Mouse (Mus musculus) forebrain, embryonic 12.5 days (tissue): ENCODE measurements around the gene Me3. TPM values are rescaled to one million over a fixed set of nuclear protein-coding genes. Genes with fewer than 3 reads are reported as not detected.

Experiments
- ATAC-seq: fragments of 200-750 bp; cut with Nextera tagmentation; 2 replicates; pipeline ENCODE4 v1.8.0; 2017; ENCODE audit warnings: moderate TSS enrichment; ENCODE audit not compliant: low FRiP score
- H3K27ac ChIP-seq: fragments of 300-500 bp; sonication (generic); 2 replicates; pipeline ENCODE4 v1.5.1; 2016; ENCODE audit warnings: mild to moderate bottlenecking
- H3K27me3 ChIP-seq: fragments of 300-500 bp; sonication (generic); 2 replicates; pipeline ENCODE4 v1.6.1; 2016; ENCODE audit warnings: mild to moderate bottlenecking
- H3K36me3 ChIP-seq: fragments of 300-500 bp; sonication (generic); replicated peaks from 2 replicates; pipeline ENCODE4 v1.6.1; 2016; ENCODE audit warnings: mild to moderate bottlenecking
- H3K4me1 ChIP-seq: fragments of 300-500 bp; sonication (generic); 2 replicates; pipeline ENCODE4 v1.6.1; 2016
- H3K4me2 ChIP-seq: fragments of 300-500 bp; sonication (generic); 2 replicates; pipeline ENCODE4 v1.6.1; 2016; ENCODE audit warnings: mild to moderate bottlenecking, moderate library complexity
- H3K4me3 ChIP-seq: fragments of 300-500 bp; sonication (generic); replicated peaks from 2 replicates; pipeline ENCODE4 v1.5.1; 2016; ENCODE audit warnings: mild to moderate bottlenecking
- H3K9ac ChIP-seq: fragments of 300-500 bp; sonication (generic); 2 replicates; pipeline ENCODE4 v1.6.1; 2016; ENCODE audit warnings: mild to moderate bottlenecking
- H3K9me3 ChIP-seq: fragments of 300-500 bp; sonication (generic); 2 replicates; pipeline ENCODE4 v1.6.1; 2016
- WGBS: fragments of 180-500 bp; shearing (Covaris S2); methylation state at CpG from one replicate; pipeline ENCODE4 v1.1.7; 2016; 5-methylcytosine and 5-hydroxymethylcytosine counted together
- polyA plus RNA-seq: library from polyadenylated mRNA; unstranded; fragments of >200 nt; fragmentation: Nextera tagmentation; extraction: Ambion mirVana; gene quantifications from 2 replicates; pipeline ENCODE4 v1.2.1, GENCODE M21; 2016

The Me3 gene
- polyA plus RNA-seq, 1 experiment from 2014 or later = 0.97 TPM

GRCm38 (mm10) chr7:89843533-89843932, 211.3 kb downstream of the Me3 start:
- H3K4me3 ChIP-seq = no peak overlapping the region
- H3K9ac ChIP-seq = no peak overlapping the region
- no peak overlapping the region for H3K4me2 ChIP-seq
- H3K36me3 ChIP-seq = no peaks in the 10 kb centered on the region
- 30% methylated on average over 6 of the region's 6 CpGs for WGBS
- no peak overlapping the region for H3K27ac ChIP-seq
- H3K4me1 ChIP-seq = no peaks in the 10 kb centered on the region
- no peak for ATAC-seq
- H3K27me3 ChIP-seq = no peaks in the 10 kb centered on the region
- H3K9me3 ChIP-seq = no peaks in the 10 kb centered on the region

GRCm38 (mm10) chr7:89845669-89846068, 213.5 kb downstream of the Me3 start:
- ATAC-seq = no peak
- Histone ChIP-seq H3K9me3 (no peaks in the 10 kb centered on the region), H3K4me2 (no peak overlapping the region), H3K27ac (no peak overlapping the region), H3K4me1 (no peaks in the 10 kb centered on the region), H3K9ac (no peak overlapping the region), H3K4me3 (no peak overlapping the region), H3K36me3 (no peaks in the 10 kb centered on the region), H3K27me3 (no peaks in the 10 kb centered on the region)
- WGBS = 76% methylated on average over 4 of the region's 4 CpGs

GRCm38 (mm10) chr7:89850510-89850909, 218.3 kb downstream of the Me3 start:
- Histone ChIP-seq H3K9ac (no peak overlapping the region), H3K4me3 (no peak overlapping the region), H3K4me2 (no peak overlapping the region), H3K9me3 (no peaks in the 10 kb centered on the region), H3K27ac (no peak overlapping the region), H3K4me1 (no peaks in the 10 kb centered on the region), H3K36me3 (no peaks in the 10 kb centered on the region), H3K27me3 (no peaks in the 10 kb centered on the region)
- no peak for ATAC-seq
- 88% methylated on average over 3 of the region's 3 CpGs for WGBS

- no peak overlapping the region for H3K27ac ChIP-seq
Measured at GRCm38 (mm10) chr7:89852158-89853095, 220.2 kb downstream of the Me3 start.

GRCm38 (mm10) chr7:89853131-89853530, 220.9 kb downstream of the Me3 start:
- Histone ChIP-seq H3K27ac (no peak overlapping the region), H3K9me3 (no peaks in the 10 kb centered on the region), H3K9ac (no peak overlapping the region), H3K4me3 (no peak overlapping the region), H3K4me2 (no peak overlapping the region), H3K27me3 (no peaks in the 10 kb centered on the region), H3K36me3 (no peaks in the 10 kb centered on the region), H3K4me1 (peaks cover 11% of the 10 kb centered on the region)
- WGBS = 89% methylated on average over 5 of the region's 5 CpGs
- ATAC-seq = no peak

More at GRCm38 (mm10) chr7:89852158-89853095, 220.2 kb downstream of the Me3 start:
- Histone ChIP-seq H3K4me1 (peaks cover 11% of the 10 kb centered on the region), H3K4me3 (no peak overlapping the region), H3K9me3 (no peaks in the 10 kb centered on the region), H3K36me3 (no peaks in the 10 kb centered on the region), H3K27me3 (no peaks in the 10 kb centered on the region), H3K4me2 (no peak overlapping the region), H3K9ac (no peak overlapping the region)
- WGBS = 81% methylated on average over 10 of the region's 10 CpGs
- no peak for ATAC-seq

- Histone ChIP-seq H3K36me3 (no peaks in the 10 kb centered on the region), H3K4me1 (peaks cover 11% of the 10 kb centered on the region), H3K9me3 (no peaks in the 10 kb centered on the region), H3K4me2 (no peak overlapping the region), H3K27ac (no peak overlapping the region), H3K9ac (no peak overlapping the region), H3K4me3 (no peak overlapping the region), H3K27me3 (no peaks in the 10 kb centered on the region)
- ATAC-seq = no peak
- 86% methylated on average over 1 of the region's 1 CpGs for WGBS
Measured at GRCm38 (mm10) chr7:89855196-89855595, 223.0 kb downstream of the Me3 start.

- ATAC-seq = peak; percentile 77
- Histone ChIP-seq H3K4me1 (peaks cover 11% of the 10 kb centered on the region), H3K9me3 (no peaks in the 10 kb centered on the region), H3K9ac (peak overlapping the region; percentile 17; the same call in 1 of the 2 replicates), H3K4me2 (0 out of 2 replicates have a peak overlapping the region, but pooled peaks have one; percentile 10), H3K36me3 (no peaks in the 10 kb centered on the region), H3K4me3 (no peak overlapping the region), H3K27ac (no peak overlapping the region; the same call in 1 of the 2 replicates), H3K27me3 (no peaks in the 10 kb centered on the region)
- WGBS = 52% methylated on average over 17 of the region's 17 CpGs
Measured at GRCm38 (mm10) chr7:89856440-89857217, 224.4 kb downstream of the Me3 start.

GRCm38 (mm10) chr7:89864769-89865168, 232.6 kb downstream of the Me3 start:
- no peak for ATAC-seq
- WGBS = 100% methylated on average over 1 of the region's 1 CpGs
- no peaks in the 10 kb centered on the region for H3K4me1 ChIP-seq

GRCm38 (mm10) chr7:89867221-89867620, 235.0 kb downstream of the Me3 start:
- Histone ChIP-seq H3K27me3 (no peaks in the 10 kb centered on the region), H3K9ac (no peak overlapping the region), H3K4me1 (no peaks in the 10 kb centered on the region), H3K27ac (no peak overlapping the region), H3K4me3 (no peak overlapping the region), H3K9me3 (no peaks in the 10 kb centered on the region), H3K4me2 (no peak overlapping the region), H3K36me3 (no peaks in the 10 kb centered on the region)
- 81% methylated on average over 5 of the region's 5 CpGs for WGBS
- ATAC-seq = no peak

More at GRCm38 (mm10) chr7:89864769-89865168, 232.6 kb downstream of the Me3 start:
- Histone ChIP-seq H3K9ac (no peak overlapping the region), H3K4me2 (no peak overlapping the region), H3K9me3 (no peaks in the 10 kb centered on the region), H3K4me3 (no peak overlapping the region), H3K27me3 (no peaks in the 10 kb centered on the region), H3K36me3 (no peaks in the 10 kb centered on the region), H3K27ac (no peak overlapping the region)

- no peaks in the 10 kb centered on the region for H3K4me1 ChIP-seq
- H3K4me2 ChIP-seq = no peak overlapping the region
- no peaks in the 10 kb centered on the region for H3K27me3 ChIP-seq
- H3K36me3 ChIP-seq = no peaks in the 10 kb centered on the region
- H3K27ac ChIP-seq = no peak overlapping the region
- no peaks in the 10 kb centered on the region for H3K9me3 ChIP-seq
- 78% methylated on average over 1 of the region's 1 CpGs for WGBS
- H3K4me3 ChIP-seq = no peak overlapping the region
- H3K9ac ChIP-seq = no peak overlapping the region
- ATAC-seq = no peak
Measured at GRCm38 (mm10) chr7:89879686-89880085, 247.5 kb downstream of the Me3 start.

GRCm38 (mm10) chr7:89884551-89884950, 252.4 kb downstream of the Me3 start:
- H3K9ac ChIP-seq = no peak overlapping the region
- 77% methylated on average over 3 of the region's 3 CpGs for WGBS

GRCm38 (mm10) chr7:89891412-89891811, 259.2 kb downstream of the Me3 start:
- H3K4me3 ChIP-seq = no peak overlapping the region
- H3K4me1 ChIP-seq = no peaks in the 10 kb centered on the region
- H3K9me3 ChIP-seq = no peaks in the 10 kb centered on the region
- ATAC-seq = no peak
- H3K27me3 ChIP-seq = no peaks in the 10 kb centered on the region
- H3K9ac ChIP-seq = no peak overlapping the region
- 81% methylated on average over 5 of the region's 5 CpGs for WGBS
- no peak overlapping the region for H3K27ac ChIP-seq
- H3K36me3 ChIP-seq = no peaks in the 10 kb centered on the region
- H3K4me2 ChIP-seq = no peak overlapping the region

More at GRCm38 (mm10) chr7:89884551-89884950, 252.4 kb downstream of the Me3 start:
- Histone ChIP-seq H3K4me3 (no peak overlapping the region), H3K4me2 (no peak overlapping the region), H3K36me3 (no peaks in the 10 kb centered on the region), H3K9me3 (no peaks in the 10 kb centered on the region), H3K27me3 (no peaks in the 10 kb centered on the region), H3K27ac (no peak overlapping the region), H3K4me1 (no peaks in the 10 kb centered on the region)
- ATAC-seq = no peak
